Mouse (Mus musculus): ENCODE results near the gene Zfp568. TPM values are rescaled to one million over a fixed set of nuclear protein-coding genes. Genes with fewer than 3 reads are reported as not detected.

The Zfp568 gene
- total and polyA plus RNA-seq, 3 experiments: 1.6 to 7.1 (median 5.2) TPM

- no peak for DNase-seq
These were observed 8.9 kb downstream of the Zfp568 start for GRCm38 (mm10) chr7:29992698-29993097.

GRCm38 (mm10) chr7:29993340-29993739 is 9.6 kb downstream of the Zfp568 start:
- no peak for DNase-seq

- no peak for DNase-seq
These were observed 11.4 kb downstream of the Zfp568 start for GRCm38 (mm10) chr7:29995134-29995533.

GRCm38 (mm10) chr7:30000601-30001000 is 16.8 kb downstream of the Zfp568 start:
- DNase-seq: no peak

- DNase-seq: no peak
These were observed 23.8 kb downstream of the Zfp568 start for GRCm38 (mm10) chr7:30007601-30008000.

GRCm38 (mm10) chr7:30008020-30008690 is 24.4 kb downstream of the Zfp568 start:
- no peak for DNase-seq

GRCm38 (mm10) chr7:30009321-30010085 is 25.7 kb downstream of the Zfp568 start:
- no peak for DNase-seq

- no peak for DNase-seq
These were observed 26.9 kb downstream of the Zfp568 start for GRCm38 (mm10) chr7:30010551-30011195.

GRCm38 (mm10) chr7:30012956-30013363 is 29.2 kb downstream of the Zfp568 start:
- peak; percentile 31 for DNase-seq

- DNase-seq: no peak
These were observed 33.5 kb downstream of the Zfp568 start for GRCm38 (mm10) chr7:30017226-30017625.

- no peak for DNase-seq
These were observed 35.8 kb downstream of the Zfp568 start for GRCm38 (mm10) chr7:30019543-30019942.

- no peak for DNase-seq
These were observed 39.6 kb downstream of the Zfp568 start for GRCm38 (mm10) chr7:30023324-30023723.

- no peak for DNase-seq
These were observed 40.0 kb downstream of the Zfp568 start for GRCm38 (mm10) chr7:30023800-30024199.

- no peak for DNase-seq
These were observed 41.6 kb downstream of the Zfp568 start for GRCm38 (mm10) chr7:30025358-30025757.

GRCm38 (mm10) chr7:30027331-30027730 is 43.6 kb downstream of the Zfp568 start:
- DNase-seq: no peak

- DNase-seq: no peak
These were observed 44.8 kb downstream of the Zfp568 start for GRCm38 (mm10) chr7:30028572-30028971.

- peak; percentile 38 for DNase-seq
These were observed 46.9 kb downstream of the Zfp568 start for GRCm38 (mm10) chr7:30030677-30031076.

- no peak for DNase-seq
These were observed 47.6 kb downstream of the Zfp568 start for GRCm38 (mm10) chr7:30031379-30031778.

GRCm38 (mm10) chr7:30034331-30034730 is 50.6 kb downstream of the Zfp568 start:
- no peak for DNase-seq

- no peak for DNase-seq
These were observed 60.6 kb downstream of the Zfp568 start for GRCm38 (mm10) chr7:30044354-30044753.

- no peak for DNase-seq
These were observed 64.4 kb downstream of the Zfp568 start for GRCm38 (mm10) chr7:30048126-30048525.

GRCm38 (mm10) chr7:30050882-30051548 is 67.3 kb downstream of the Zfp568 start, which contains the start of gene Zfp14:
Zfp14 (minus strand) TSS chr7:30051380.
- DNase-seq: peak; percentile 93
